Comparison of ENCODE assay signal across 24 mouse cellular contexts in genomic region chr6:88352541-88352940, GRCm38 (mm10).
DNase-seq lines count a peak whose midpoint lies in the region; ATAC-seq and TF ChIP-seq lines count a peak whose summit lies in the region.
"Had no signal": no experiment of that assay in that cellular context is flagged by ENCODE, and none has a peak within 500 bp of the region (broad histone marks: within the 10 kb centered on the region; RNA-seq: fewer than 3 reads in every experiment).

No protein-coding gene starts in this region.

- no peaks in the 10 kb centered on the region for H3K9me3 ChIP-seq in midbrain, postnatal 0 days (ENCODE audit: low read length)
- H3K9me3 ChIP-seq in midbrain, embryonic 16.5 days (replicated peaks; ENCODE audit: control insufficient read depth, low read length, poor library complexity, severe bottlenecking), result no peaks in the 10 kb centered on the region
- no peaks in the 10 kb centered on the region for H3K9me3 ChIP-seq in embryonic facial prominence, embryonic 14.5 days (ENCODE audit: control insufficient read depth, low read length)
- H3K9me3 ChIP-seq: forebrain, embryonic 12.5 days; liver, embryonic 12.5 days; neural tube, embryonic 12.5 days; stomach, embryonic 15.5 days had no signal

- no peak overlapping the region for H3K4me2 ChIP-seq in midbrain, postnatal 0 days (ENCODE audit: low read depth, low read length, poor library complexity, severe bottlenecking)
- H3K4me2 ChIP-seq in midbrain, embryonic 16.5 days (ENCODE audit: low read length), result no peak overlapping the region
- H3K4me2 ChIP-seq in embryonic facial prominence, embryonic 14.5 days (ENCODE audit: low read depth, low read length), result no peak overlapping the region
- H3K4me2 ChIP-seq: forebrain, embryonic 12.5 days; liver, embryonic 12.5 days; lung, embryonic 14.5 days; neural tube, embryonic 12.5 days; stomach, embryonic 15.5 days had no signal

- no peak for ATAC-seq in midbrain, postnatal 0 days (ENCODE audit: low FRiP score)
- no peak for ATAC-seq in midbrain, embryonic 16.5 days
- ATAC-seq in embryonic facial prominence, embryonic 14.5 days (ENCODE audit: low read depth), result no peak; the same call in 1 of the 2 replicates
- no peak for ATAC-seq in erythroid progenitor cell, adult 5-6 weeks (replicated peaks; ENCODE audit: low FRiP score, poor library complexity, severe bottlenecking)
- ATAC-seq: inflammation-experienced regulatory T-cells, adult 6 months; liver, embryonic 12.5 days had no signal

- no peak for TF ChIP-seq CTCF in midbrain, postnatal 0 days (IDR thresholded peaks at IDR 0.05)

- no peaks in the 10 kb centered on the region for H3K27me3 ChIP-seq in midbrain, postnatal 0 days (ENCODE audit: insufficient read depth, low read length)
- H3K27me3 ChIP-seq in midbrain, embryonic 16.5 days (ENCODE audit: control insufficient read depth, insufficient read depth, low read depth, low read length), result no peaks in the 10 kb centered on the region
- no peaks in the 10 kb centered on the region for H3K27me3 ChIP-seq in embryonic facial prominence, embryonic 14.5 days (replicated peaks; ENCODE audit: control insufficient read depth, insufficient read depth, low read length)
- H3K27me3 ChIP-seq: forebrain, embryonic 12.5 days; liver, embryonic 12.5 days; neural tube, embryonic 12.5 days; stomach, embryonic 15.5 days had no signal

- H3K4me3 ChIP-seq in midbrain, postnatal 0 days (ENCODE audit: low read depth, low read length), result no peak overlapping the region
- no peak overlapping the region for H3K4me3 ChIP-seq in midbrain, embryonic 16.5 days (ENCODE audit: low read depth, low read length)
- no peak overlapping the region for H3K4me3 ChIP-seq in embryonic facial prominence, embryonic 14.5 days (ENCODE audit: low read depth, low read length)
- H3K4me3 ChIP-seq: forebrain, embryonic 12.5 days; liver, embryonic 12.5 days; neural tube, embryonic 12.5 days; stomach, embryonic 15.5 days had no signal

- H3K36me3 ChIP-seq in midbrain, postnatal 0 days (ENCODE audit: insufficient read depth, low read length), result peaks cover 5% of the 10 kb centered on the region
- no peaks in the 10 kb centered on the region; the same call in 1 of the 2 replicates for H3K36me3 ChIP-seq in midbrain, embryonic 16.5 days (ENCODE audit: control insufficient read depth, insufficient read depth, low read length)
- H3K36me3 ChIP-seq in embryonic facial prominence, embryonic 14.5 days (ENCODE audit: control insufficient read depth, insufficient read depth, low read length), result peaks cover 5% of the 10 kb centered on the region; the same call in 1 of the 2 replicates
- H3K36me3 ChIP-seq: neural tube, embryonic 12.5 days; stomach, embryonic 15.5 days had no signal

- no peak overlapping the region for H3K27ac ChIP-seq in midbrain, postnatal 0 days (ENCODE audit: low read depth, low read length)
- no peak overlapping the region for H3K27ac ChIP-seq in midbrain, embryonic 16.5 days (ENCODE audit: low read length)
- no peak overlapping the region for H3K27ac ChIP-seq in embryonic facial prominence, embryonic 14.5 days (replicated peaks; ENCODE audit: low read depth, low read length)
- H3K27ac ChIP-seq: forebrain, embryonic 12.5 days; liver, embryonic 12.5 days; neural tube, embryonic 12.5 days; stomach, embryonic 15.5 days had no signal

- no peak overlapping the region for H3K9ac ChIP-seq in midbrain, postnatal 0 days (replicated peaks; ENCODE audit: low read length, poor library complexity, severe bottlenecking)
- H3K9ac ChIP-seq in midbrain, embryonic 16.5 days (ENCODE audit: low read depth, low read length), result no peak overlapping the region
- H3K9ac ChIP-seq in embryonic facial prominence, embryonic 14.5 days (ENCODE audit: low read depth, low read length), result no peak overlapping the region
- H3K9ac ChIP-seq: forebrain, embryonic 12.5 days; liver, embryonic 12.5 days; lung, embryonic 14.5 days; neural tube, embryonic 12.5 days; stomach, embryonic 15.5 days had no signal

- H3K4me1 ChIP-seq in midbrain, postnatal 0 days (ENCODE audit: insufficient read depth, low read length), result no peaks in the 10 kb centered on the region
- H3K4me1 ChIP-seq in midbrain, embryonic 16.5 days (ENCODE audit: control insufficient read depth, insufficient read depth, low read length), result no peaks in the 10 kb centered on the region
- H3K4me1 ChIP-seq in embryonic facial prominence, embryonic 14.5 days (ENCODE audit: control insufficient read depth, insufficient read depth, low read length), result no peaks in the 10 kb centered on the region
- H3K4me1 ChIP-seq: forebrain, embryonic 12.5 days; liver, embryonic 12.5 days; neural tube, embryonic 12.5 days; stomach, embryonic 15.5 days had no signal

- WGBS in midbrain, postnatal 0 days, result 72% methylated on average over 4 of the region's 4 CpGs
- WGBS in midbrain, embryonic 16.5 days, result 73% methylated on average over 4 of the region's 4 CpGs
- WGBS in embryonic facial prominence, embryonic 14.5 days, result 30% methylated on average over 4 of the region's 4 CpGs

- peak; percentile 54 to 66 for DNase-seq in cerebellum, postnatal 14 days
- no peak for DNase-seq in cerebellum, postnatal 36 days
- DNase-seq in midbrain, postnatal 0 days (ENCODE audit: low spot score), result peak; percentile 31
- DNase-seq in embryonic facial prominence, embryonic 14.5 days (ENCODE audit: low spot score), result peak; percentile 15
- no peak for DNase-seq in yolk sac, embryonic 10.5 days (ENCODE audit: low spot score)
- DNase-seq in left cerebral cortex, adult 9 months (ENCODE audit: low spot score in 2 of 2), result no peak
- DNase-seq: gastrocnemius, postnatal 10 days; heart, adult 18-20 months; heart, postnatal 36 days; kidney, adult 2 months; kidney, postnatal 10 days; layer of hippocampus, postnatal 36 days; lung, embryonic 14.5 days; lung, postnatal 36 days; right cerebral cortex, postnatal 14 days; thymus, adult 18-20 months; thymus, postnatal 4 days had no signal

Comparison
In these comparisons a context has a peak if more than half of its experiments do, and no peak if none do; other contexts are left out.
1. DNase-seq: peak in cerebellum, postnatal 14 days (2 of 2), midbrain, postnatal 0 days (single experiment) and embryonic facial prominence, embryonic 14.5 days (single experiment); none in cerebellum, postnatal 36 days (0 of 2), yolk sac, embryonic 10.5 days (single experiment) and left cerebral cortex, adult 9 months (0 of 2).